Mouse (Mus musculus): ENCODE data around the gene Dtl. TPM values are rescaled to one million over a fixed set of nuclear protein-coding genes. Genes with fewer than 3 reads are reported as not detected.
A peak's percentile ranks its signal among the peaks of the same experiment; 100 is the strongest.
"Not testable (repeated sequence)": the region's sequence is repeated elsewhere in the genome, so short reads cannot be mapped to it uniquely, and the experiment has no call there.

The Dtl gene
- polyA plus RNA-seq, 1 experiment = 8.0 TPM

GRCm38 (mm10) chr1:191517969-191518368 lies 57.4 kb downstream of the Dtl start:
- TF ChIP-seq POLR2A (IDR thresholded peaks at IDR 0.05; ENCODE audit: borderline replicate concordance, extremely low read depth, insufficient read depth, insufficient read length, poor library complexity, severe bottlenecking) (no peak), CTCF (IDR thresholded peaks at IDR 0.05; ENCODE audit: borderline replicate concordance, extremely low read depth, insufficient read depth, insufficient read length) (no peak)
- no peak for DNase-seq (ENCODE audit: low read depth)

DNA sequence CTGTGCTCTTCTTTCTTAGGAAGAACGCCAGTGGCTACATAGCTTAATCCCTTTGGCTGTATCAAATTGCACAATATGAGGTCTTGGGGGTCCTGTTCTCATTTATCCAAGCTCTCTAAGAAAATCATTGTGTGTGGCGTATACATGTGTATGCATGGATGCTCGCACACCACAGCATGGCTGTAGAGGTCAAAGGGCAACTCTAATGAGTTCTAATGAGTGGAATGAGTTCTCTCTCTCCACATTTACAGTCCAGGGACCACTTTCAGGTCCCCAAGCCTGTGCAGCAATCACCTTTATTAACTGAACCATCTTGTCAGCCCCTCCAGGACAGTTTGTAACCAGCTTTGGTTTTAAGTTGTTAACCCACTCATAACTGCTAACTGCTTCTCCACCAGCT lies 58.3 kb downstream of the Dtl start:
- no peak for TF ChIP-seq CTCF (IDR thresholded peaks at IDR 0.05; ENCODE audit: borderline replicate concordance, extremely low read depth, insufficient read depth, insufficient read length)
- no peak for TF ChIP-seq POLR2A (IDR thresholded peaks at IDR 0.05; ENCODE audit: borderline replicate concordance, extremely low read depth, insufficient read depth, insufficient read length, poor library complexity, severe bottlenecking)
- no peak for DNase-seq (ENCODE audit: low read depth)

GRCm38 (mm10) chr1:191516351-191516750 lies 59.0 kb downstream of the Dtl start:
- DNase-seq (ENCODE audit: low read depth) = not testable (repeated sequence)

- TF ChIP-seq POLR2A (IDR thresholded peaks at IDR 0.05; ENCODE audit: borderline replicate concordance, extremely low read depth, insufficient read depth, insufficient read length, poor library complexity, severe bottlenecking) (no peak), CTCF (IDR thresholded peaks at IDR 0.05; ENCODE audit: borderline replicate concordance, extremely low read depth, insufficient read depth, insufficient read length) (no peak)
- DNase-seq (ENCODE audit: low read depth) = no peak
Observed at GRCm38 (mm10) chr1:191513195-191513594, 62.1 kb downstream of the Dtl start.

DNA sequence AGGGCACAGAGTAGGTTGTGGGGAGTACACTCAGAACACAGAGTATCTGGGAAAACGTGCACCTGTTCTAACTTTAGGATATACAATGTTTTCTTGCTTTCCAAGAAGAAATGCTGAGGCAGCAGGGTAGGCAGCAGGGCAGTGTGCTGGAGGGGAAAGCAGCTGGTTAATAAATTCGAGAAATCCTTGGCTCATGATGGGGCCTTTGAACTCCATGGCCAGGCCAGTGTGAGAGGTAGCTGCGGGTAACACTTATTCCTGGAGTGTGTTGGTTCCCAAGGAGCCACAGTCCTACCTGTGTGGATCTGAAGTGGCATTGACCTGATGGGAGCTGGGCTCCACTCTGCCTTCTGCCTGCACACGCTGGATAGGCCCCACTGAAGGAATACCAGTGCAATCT lies 63.0 kb downstream of the Dtl start:
- TF ChIP-seq POLR2A (IDR thresholded peaks at IDR 0.05; ENCODE audit: borderline replicate concordance, extremely low read depth, insufficient read depth, insufficient read length, poor library complexity, severe bottlenecking) (no peak), CTCF (IDR thresholded peaks at IDR 0.05; ENCODE audit: borderline replicate concordance, extremely low read depth, insufficient read depth, insufficient read length) (no peak)
- no peak for DNase-seq (ENCODE audit: low read depth)

DNA sequence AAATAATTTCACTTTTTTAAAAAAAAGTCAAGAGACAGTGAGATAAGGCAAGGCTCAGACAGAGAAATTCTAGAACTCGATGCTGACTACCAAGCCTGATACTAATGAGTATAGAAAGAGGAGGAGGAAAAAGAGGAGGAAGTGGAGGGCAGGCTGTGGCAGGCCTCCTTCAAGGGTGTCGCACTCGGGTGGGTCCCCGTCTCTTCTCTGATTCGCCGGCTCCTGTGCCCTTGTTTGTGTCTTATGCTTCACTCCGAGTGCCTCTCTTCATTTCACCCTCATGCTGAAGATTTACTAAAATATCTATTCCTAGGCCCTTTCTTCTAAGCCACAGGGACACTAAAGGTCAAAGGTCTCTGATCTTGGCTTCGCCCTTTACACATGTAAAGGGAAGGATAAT lies 63.8 kb downstream of the Dtl start:
- DNase-seq (ENCODE audit: low read depth) = no peak
- TF ChIP-seq POLR2A (IDR thresholded peaks at IDR 0.05; ENCODE audit: borderline replicate concordance, extremely low read depth, insufficient read depth, insufficient read length, poor library complexity, severe bottlenecking) (no peak), CTCF (IDR thresholded peaks at IDR 0.05; ENCODE audit: borderline replicate concordance, extremely low read depth, insufficient read depth, insufficient read length) (no peak)

DNA sequence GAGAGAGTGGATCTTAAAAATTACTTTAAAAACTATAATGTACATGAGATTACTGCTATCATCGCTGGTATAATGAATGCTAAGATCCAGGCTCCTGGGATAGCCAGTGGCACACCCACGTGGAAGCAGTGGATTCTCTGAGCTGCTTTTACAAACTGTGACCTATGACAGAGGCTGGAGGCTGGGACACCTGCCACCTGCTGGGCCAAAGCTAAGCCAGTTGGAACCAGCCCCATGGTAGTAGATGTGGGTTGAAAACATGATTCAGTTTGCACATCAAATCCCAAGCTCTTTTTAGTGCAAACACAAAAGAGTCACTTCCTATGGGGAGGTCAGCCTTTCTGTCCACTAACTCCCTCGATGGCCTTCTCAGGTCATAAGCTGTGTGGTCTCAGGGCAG lies 65.5 kb downstream of the Dtl start:
- no peak for TF ChIP-seq POLR2A (IDR thresholded peaks at IDR 0.05; ENCODE audit: borderline replicate concordance, extremely low read depth, insufficient read depth, insufficient read length, poor library complexity, severe bottlenecking)
- TF ChIP-seq CTCF (IDR thresholded peaks at IDR 0.05; ENCODE audit: borderline replicate concordance, extremely low read depth, insufficient read depth, insufficient read length) = no peak
- no peak for DNase-seq (ENCODE audit: low read depth)

DNA sequence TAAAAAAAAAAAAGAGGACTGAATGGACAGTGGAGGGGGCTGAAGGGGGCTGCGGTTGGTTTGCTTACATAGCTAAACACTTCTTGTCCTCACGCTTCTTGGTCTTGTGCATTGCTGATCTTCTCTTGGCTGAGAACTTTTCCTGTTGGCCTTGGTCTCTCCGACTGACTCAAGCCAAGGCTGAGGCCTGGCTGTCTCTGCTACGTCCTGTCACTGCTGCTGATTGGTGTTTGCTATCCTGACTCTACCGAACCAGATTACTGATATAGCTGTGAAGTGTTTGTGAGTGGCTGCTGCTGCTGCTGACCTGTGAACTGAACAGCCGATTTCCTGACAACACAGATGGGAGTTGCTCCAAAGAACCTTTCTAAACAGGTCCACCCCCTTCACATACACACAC lies 66.2 kb downstream of the Dtl start:
- TF ChIP-seq CTCF (IDR thresholded peaks at IDR 0.05; ENCODE audit: borderline replicate concordance, extremely low read depth, insufficient read depth, insufficient read length) = no peak
- DNase-seq (ENCODE audit: low read depth) = no peak

DNA sequence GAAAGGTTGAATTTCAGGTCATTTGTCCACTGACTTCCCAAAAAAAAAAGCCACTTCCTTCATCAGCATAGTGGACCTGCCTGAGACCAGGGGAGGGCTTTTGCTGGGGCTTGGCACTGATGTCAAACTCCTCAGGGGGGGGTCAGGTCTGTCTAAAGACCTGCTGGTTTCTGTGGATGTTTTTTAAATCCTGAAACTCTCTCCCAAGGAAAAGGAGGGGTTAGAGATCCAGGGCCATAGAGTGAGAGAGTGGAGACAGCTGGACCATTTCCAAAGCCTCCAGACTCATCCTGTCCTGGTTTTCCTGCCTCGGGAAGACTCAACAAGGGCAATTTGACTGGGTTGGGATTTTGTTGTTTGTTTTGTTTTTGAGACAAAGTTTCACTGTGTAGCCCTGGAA lies 68.6 kb downstream of the Dtl start:
- peak; percentile 10 for DNase-seq (ENCODE audit: low read depth)
- TF ChIP-seq CTCF (IDR thresholded peaks at IDR 0.05; ENCODE audit: borderline replicate concordance, extremely low read depth, insufficient read depth, insufficient read length) (no peak), POLR2A (IDR thresholded peaks at IDR 0.05; ENCODE audit: borderline replicate concordance, extremely low read depth, insufficient read depth, insufficient read length, poor library complexity, severe bottlenecking) (no peak)

- DNase-seq (ENCODE audit: low read depth) = no peak
- TF ChIP-seq POLR2A (IDR thresholded peaks at IDR 0.05; ENCODE audit: borderline replicate concordance, extremely low read depth, insufficient read depth, insufficient read length, poor library complexity, severe bottlenecking) (no peak), CTCF (IDR thresholded peaks at IDR 0.05; ENCODE audit: borderline replicate concordance, extremely low read depth, insufficient read depth, insufficient read length) (no peak)
Observed at GRCm38 (mm10) chr1:191499666-191500065, 75.7 kb downstream of the Dtl start.

DNA sequence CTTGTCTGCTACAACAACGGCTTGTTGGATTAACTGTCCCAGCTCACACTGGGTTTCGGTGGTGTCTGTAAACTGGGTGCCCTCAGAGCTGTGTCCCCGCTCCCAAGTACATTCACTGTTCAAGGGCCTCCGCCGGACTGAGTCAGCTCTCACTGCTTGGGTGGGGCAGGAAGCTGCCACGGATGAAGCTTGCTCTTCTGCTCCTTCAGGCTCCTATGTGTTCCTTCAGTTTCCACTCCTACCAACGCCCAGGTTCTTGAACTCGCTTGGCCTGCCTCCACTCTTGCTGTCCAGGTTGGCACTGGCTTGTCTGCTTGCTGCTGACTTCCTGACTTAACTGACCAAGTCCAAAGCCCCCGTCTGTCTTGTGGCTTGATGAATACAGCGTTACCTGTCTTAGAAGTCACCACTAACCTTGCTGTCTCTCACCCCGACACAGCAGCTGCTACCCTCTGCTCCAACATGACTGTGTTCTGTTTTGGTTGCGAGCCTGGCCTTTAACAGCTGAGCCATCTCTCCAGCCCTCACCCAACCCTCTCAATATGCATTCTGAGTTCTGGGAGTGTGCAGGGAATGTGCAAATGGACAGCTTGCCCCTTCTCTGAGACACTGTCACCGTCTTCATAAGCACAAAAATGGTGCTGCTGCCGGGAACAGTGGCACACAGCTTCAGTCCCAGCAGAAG lies 76.9 kb downstream of the Dtl start:
- no peak for DNase-seq (ENCODE audit: low read depth)
- TF ChIP-seq CTCF (IDR thresholded peaks at IDR 0.05; ENCODE audit: borderline replicate concordance, extremely low read depth, insufficient read depth, insufficient read length) (no peak), POLR2A (IDR thresholded peaks at IDR 0.05; ENCODE audit: borderline replicate concordance, extremely low read depth, insufficient read depth, insufficient read length, poor library complexity, severe bottlenecking) (no peak)

DNA sequence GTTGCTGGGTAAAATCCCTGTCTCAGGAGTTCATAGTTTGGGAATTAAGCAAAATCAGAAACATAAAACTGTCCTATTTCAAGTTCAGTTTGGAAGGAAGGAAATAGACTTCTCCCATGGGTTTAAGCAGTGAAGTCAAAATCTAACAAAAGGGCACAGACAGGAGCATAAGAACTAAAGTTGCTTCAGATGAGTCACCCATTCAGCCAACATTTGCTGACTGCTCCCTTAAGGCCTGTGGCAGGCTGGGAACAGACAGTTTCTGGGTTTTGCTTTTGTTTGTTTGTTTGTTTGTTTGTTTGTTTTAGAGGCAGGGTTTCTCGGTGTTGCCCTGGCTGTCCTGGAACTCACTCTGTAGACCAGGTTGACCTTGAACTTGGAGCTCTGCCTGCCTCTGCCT lies 78.7 kb downstream of the Dtl start:
- TF ChIP-seq POLR2A (IDR thresholded peaks at IDR 0.05; ENCODE audit: borderline replicate concordance, extremely low read depth, insufficient read depth, insufficient read length, poor library complexity, severe bottlenecking) = no peak
- no peak for TF ChIP-seq CTCF (IDR thresholded peaks at IDR 0.05; ENCODE audit: borderline replicate concordance, extremely low read depth, insufficient read depth, insufficient read length)
- DNase-seq (ENCODE audit: low read depth) = no peak

DNA sequence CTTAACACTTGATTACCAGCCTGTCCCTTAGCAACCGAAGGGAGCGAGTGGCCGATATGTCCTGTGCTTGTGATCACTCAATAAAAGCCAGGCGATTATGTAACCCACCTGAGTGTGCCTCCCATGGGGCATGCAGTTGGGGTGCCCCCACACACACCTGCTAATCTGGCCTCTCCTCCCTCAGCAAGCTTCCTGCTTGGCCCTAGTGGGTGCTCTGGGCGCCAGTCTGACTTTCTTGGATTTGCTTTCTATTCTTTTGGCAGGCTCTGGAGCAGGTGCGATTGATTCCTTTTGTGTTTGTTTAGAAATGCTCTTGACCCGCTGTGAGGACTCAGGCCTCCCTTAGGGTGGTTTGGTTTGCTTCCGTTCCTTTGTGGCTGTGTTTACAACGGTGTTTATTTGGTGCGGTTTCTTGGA lies 80.3 kb downstream of the Dtl start:
- TF ChIP-seq CTCF (IDR thresholded peaks at IDR 0.05; ENCODE audit: borderline replicate concordance, extremely low read depth, insufficient read depth, insufficient read length) (no peak), POLR2A (IDR thresholded peaks at IDR 0.05; ENCODE audit: borderline replicate concordance, extremely low read depth, insufficient read depth, insufficient read length, poor library complexity, severe bottlenecking) (no peak)
- peak; percentile 17 for DNase-seq (ENCODE audit: low read depth)

All from brain, embryonic 14.5 days (tissue).